Mouse (Mus musculus) testis, adult 2 months (tissue): ENCODE data around the gene Pdrg1.

Experiments
- CTCF ChIP-seq: fragments of 200-500 bp; IDR thresholded peaks from 2 replicates; pipeline ENCODE4 v1.5.1; 2012; ENCODE audit warnings: low read depth, mild to moderate bottlenecking, inconsistent platforms, low read length, moderate library complexity; ENCODE audit not compliant: control insufficient read depth, insufficient read depth, insufficient replicate concordance
- POLR2A ChIP-seq: fragments of 200-500 bp; IDR thresholded peaks from 2 replicates; pipeline ENCODE4 v1.6.1; 2012; ENCODE audit warnings: low read depth, mild to moderate bottlenecking, inconsistent platforms, low read length, moderate library complexity; ENCODE audit not compliant: control insufficient read depth

DNA sequence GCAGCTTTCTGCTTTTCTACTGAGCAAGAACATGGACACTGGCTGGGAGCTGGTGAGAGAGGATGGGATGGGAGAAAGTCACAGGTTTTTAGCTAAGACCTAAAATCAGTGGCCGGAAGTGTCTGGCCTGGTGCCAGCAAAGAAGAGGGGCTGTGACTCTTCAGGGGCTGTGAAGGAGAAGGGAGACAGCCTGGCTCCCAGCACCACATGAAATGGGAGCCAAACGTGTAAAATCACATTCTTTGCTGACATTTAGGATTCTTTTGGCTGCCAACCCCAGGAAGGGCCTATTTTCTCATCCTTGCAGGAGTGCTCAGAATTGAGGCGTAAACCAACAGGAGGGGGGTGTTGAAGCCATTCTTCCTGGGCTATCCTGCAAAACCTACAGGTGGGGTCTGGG lies 28.7 kb upstream of the Pdrg1 start:
- no peak for TF ChIP-seq CTCF
- TF ChIP-seq POLR2A, result no peak
